Mouse (Mus musculus): Measurements from ENCODE around the gene Hoxd3.

GRCm38 (mm10) chr2:74736688-74737577 lies 25.2 kb downstream of the Hoxd3 start:
- TF ChIP-seq TAL1 (IDR thresholded peaks at IDR 0.05; ENCODE audit: low read length), result no peak
- TF ChIP-seq TBP (IDR thresholded peaks at IDR 0.05; ENCODE audit: low read depth, low read length), result no peak
